Mouse (Mus musculus): ENCODE results near the gene Kif6.

GRCm38 (mm10) chr17:49892390-49892789 is 277.5 kb downstream of the Kif6 start:
- no peak for TF ChIP-seq CTCF (IDR thresholded peaks at IDR 0.05; ENCODE audit: low read depth, low read length)
- no peak for TF ChIP-seq GATA2 (IDR thresholded peaks at IDR 0.05; ENCODE audit: borderline replicate concordance, low read depth, low read length)
- TF ChIP-seq GATA1 (IDR thresholded peaks at IDR 0.05; ENCODE audit: borderline replicate concordance, low read length): no peak
- TF ChIP-seq POLR2AphosphoS5 (IDR thresholded peaks at IDR 0.05; ENCODE audit: insufficient replicate concordance, low read depth, low read length): no peak
- TF ChIP-seq TAL1 (conservative IDR thresholded peaks at IDR 0.05; ENCODE audit: low read depth, low read length): no peak
